Mouse (Mus musculus) adrenal gland, adult 8-10 months (tissue): ENCODE results near the gene Bcam. TPM values are rescaled to one million over a fixed set of nuclear protein-coding genes. Genes with fewer than 3 reads are reported as not detected.

Experiments used
- DNase-seq: peaks from one replicate; pipeline ENCODE4 v3.0.0; 2022
- total RNA-seq, 4 experiments: library from RNA; stranded (reverse); gene quantifications; 2 replicates each; pipeline ENCODE4 v1.2.4; 2022

Bcam gene
- total RNA-seq, 4 experiments from 2014 or later, result 50.3 to 63.5 (median 55.3) TPM

- no peak for DNase-seq
Measured at GRCm38 (mm10) chr7:19751070-19751383, 19.8 kb downstream of the Bcam start.

- peak; percentile 92 for DNase-seq
Measured at GRCm38 (mm10) chr7:19750217-19751069, 20.4 kb downstream of the Bcam start, which contains the start of gene Nectin2. Nectin2 (minus strand) TSS chr7:19750483.

GRCm38 (mm10) chr7:19749389-19750216, 21.2 kb downstream of the Bcam start:
- peak; percentile 99 for DNase-seq

GRCm38 (mm10) chr7:19748219-19749195, 22.3 kb downstream of the Bcam start:
- DNase-seq, result peak; percentile 56

- DNase-seq, result no peak
Measured at GRCm38 (mm10) chr7:19747420-19748218, 23.2 kb downstream of the Bcam start.

GRCm38 (mm10) chr7:19746426-19747201, 24.2 kb downstream of the Bcam start:
- no peak for DNase-seq

GRCm38 (mm10) chr7:19745971-19746370, 24.8 kb downstream of the Bcam start:
- DNase-seq, result no peak

GRCm38 (mm10) chr7:19744590-19745385, 26.0 kb downstream of the Bcam start:
- peak; percentile 81 for DNase-seq

- DNase-seq, result no peak
Measured at GRCm38 (mm10) chr7:19743791-19744190, 27.0 kb downstream of the Bcam start.

- no peak for DNase-seq
Measured at GRCm38 (mm10) chr7:19742468-19742867, 28.3 kb downstream of the Bcam start.

GRCm38 (mm10) chr7:19741329-19742031, 29.3 kb downstream of the Bcam start:
- DNase-seq, result no peak

- DNase-seq, result no peak
Measured at GRCm38 (mm10) chr7:19740269-19740668, 30.5 kb downstream of the Bcam start.

GRCm38 (mm10) chr7:19738771-19739170, 32.0 kb downstream of the Bcam start:
- DNase-seq, result no peak

- DNase-seq, result no peak
Measured at GRCm38 (mm10) chr7:19736389-19737057, 34.3 kb downstream of the Bcam start.

GRCm38 (mm10) chr7:19734178-19734666, 36.6 kb downstream of the Bcam start:
- no peak for DNase-seq

- no peak for DNase-seq
Measured at GRCm38 (mm10) chr7:19726541-19726940, 44.3 kb downstream of the Bcam start.

GRCm38 (mm10) chr7:19724167-19724566, 46.6 kb downstream of the Bcam start:
- no peak for DNase-seq

- DNase-seq, result no peak
Measured at GRCm38 (mm10) chr7:19722754-19723195, 48.0 kb downstream of the Bcam start.
